ENCODE assay signal across 23 mouse cellular contexts in the genomic region with DNA sequence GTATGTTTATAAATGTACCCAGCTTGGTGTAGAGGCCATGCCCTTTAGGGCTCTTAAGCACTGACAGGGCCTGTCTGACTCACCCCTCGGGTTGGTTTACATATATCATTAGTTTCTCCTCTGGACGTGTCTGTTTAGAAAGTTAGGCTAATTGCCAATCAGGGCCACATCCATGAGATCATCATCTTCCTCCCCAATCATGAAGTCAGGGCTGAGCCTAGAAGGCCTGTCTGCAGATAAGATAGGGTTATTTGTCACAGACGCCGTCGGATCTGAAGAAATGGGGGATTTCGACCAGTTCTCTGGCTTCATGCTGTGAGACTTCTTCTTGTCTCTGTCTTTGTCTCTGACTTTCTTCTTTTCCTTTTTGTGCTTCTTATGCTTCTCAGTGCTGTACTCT. TPM values are rescaled to one million over a fixed set of nuclear protein-coding genes. Genes with fewer than 3 reads are reported as not detected.
DNase-seq lines count a peak whose midpoint lies in the region; ATAC-seq lines count a peak whose summit lies in the region.
"Had no signal": no experiment of that assay in that cellular context is flagged by ENCODE, and none has a peak within 500 bp of the region (broad histone marks: within the 10 kb centered on the region; RNA-seq: fewer than 3 reads in every experiment).

No protein-coding gene starts in this region.

- peak; percentile 32 for DNase-seq in adrenal gland, adult 2 months
- no peak for DNase-seq in adrenal gland, postnatal 4 days (ENCODE audit: low spot score in 2 of 2)
- DNase-seq in 416B (ENCODE audit: low read depth) (peak; percentile 23), MN1 (ENCODE audit: low spot score) (peak; percentile 28)
- DNase-seq in spleen, postnatal 36 days (ENCODE audit: low spot score in 2 of 2), result no peak
- DNase-seq: adrenal gland, adult 8-10 months; adrenal gland, postnatal 14 days; cerebellum, adult 11 months; cerebellum, adult 18-20 months; cerebellum, adult 8-10 months; cerebellum, adult 9-11 months; cerebellum, postnatal 14 days; cerebellum, postnatal 36 days; embryo, embryonic 11 days had no signal

- no peaks in the 10 kb centered on the region for H3K27me3 ChIP-seq in hindbrain, embryonic 13.5 days
- H3K27me3 ChIP-seq: embryonic facial prominence, embryonic 13.5 days; embryonic facial prominence, embryonic 15.5 days; forebrain, embryonic 12.5 days had no signal

- H3K27ac ChIP-seq in hindbrain, embryonic 13.5 days, result no peak overlapping the region
- H3K27ac ChIP-seq: embryonic facial prominence, embryonic 13.5 days; embryonic facial prominence, embryonic 15.5 days; forebrain, embryonic 10.5 days; forebrain, embryonic 12.5 days had no signal

- H3K4me3 ChIP-seq in hindbrain, embryonic 13.5 days, result no peak overlapping the region
- H3K4me3 ChIP-seq: embryonic facial prominence, embryonic 13.5 days; embryonic facial prominence, embryonic 15.5 days; erythroblast, embryonic 14.5 days; forebrain, embryonic 10.5 days; forebrain, embryonic 12.5 days had no signal

- peak; percentile 55 for ATAC-seq in megakaryocyte-erythroid progenitor cell, adult 5-6 weeks (replicated peaks; ENCODE audit: low FRiP score, low TSS enrichment, poor library complexity, severe bottlenecking)
- no peak for ATAC-seq in hindbrain, embryonic 13.5 days (ENCODE audit: low FRiP score)
- ATAC-seq: forebrain, embryonic 14.5 days; forebrain, embryonic 16.5 days had no signal

- H3K4me1 ChIP-seq in hindbrain, embryonic 13.5 days (replicated peaks), result no peaks in the 10 kb centered on the region
- H3K4me1 ChIP-seq: embryonic facial prominence, embryonic 13.5 days; embryonic facial prominence, embryonic 15.5 days; forebrain, embryonic 12.5 days had no signal

- WGBS in hindbrain, embryonic 13.5 days, result 84% methylated on average over 6 of the region's 6 CpGs

- H3K4me2 ChIP-seq in hindbrain, embryonic 13.5 days, result no peak overlapping the region
- H3K4me2 ChIP-seq: embryonic facial prominence, embryonic 13.5 days; embryonic facial prominence, embryonic 15.5 days; forebrain, embryonic 12.5 days had no signal

- H3K36me3 ChIP-seq in hindbrain, embryonic 13.5 days, result peaks cover 57% of the 10 kb centered on the region

- no peaks in the 10 kb centered on the region for H3K9me3 ChIP-seq in hindbrain, embryonic 13.5 days
- H3K9me3 ChIP-seq: embryonic facial prominence, embryonic 13.5 days; embryonic facial prominence, embryonic 15.5 days; forebrain, embryonic 10.5 days; forebrain, embryonic 12.5 days had no signal

- H3K9ac ChIP-seq in hindbrain, embryonic 13.5 days, result no peak overlapping the region
- H3K9ac ChIP-seq: embryonic facial prominence, embryonic 13.5 days; embryonic facial prominence, embryonic 15.5 days; forebrain, embryonic 12.5 days had no signal

RNA-seq across cellular contexts. Expression of a gene that starts 4.9 kb away (rescaled TPM):
- total RNA-seq in adrenal gland, adult 2 months (2021), result 10 to 100 TPM; 22.4 to 29.3 TPM
- polyA plus RNA-seq in adrenal gland, adult 2 months (2012; rRNA removed), result 34.6 and 36.2 TPM in 2 replicates
- total RNA-seq in adrenal gland, postnatal 4 days (2021), result 10 to 100 TPM; 45.0 to 45.6 TPM
- total RNA-seq in megakaryocyte-erythroid progenitor cell, adult 5-6 weeks (2014; fragmentation: Nextera tagmentation), result 14.3 and 15.9 TPM in 2 replicates
- total RNA-seq in megakaryocyte-erythroid progenitor cell, adult 5-6 weeks (2017), result 7.4 and 11.8 TPM in 2 replicates
- 26.2 and 30.6 TPM in 2 replicates for polyA plus RNA-seq in hindbrain, embryonic 13.5 days (2015; fragmentation: Nextera tagmentation; extraction: Ambion mirVana)

RNA-seq across cellular contexts. Expression of a gene that starts 38.0 kb away (rescaled TPM):
- total RNA-seq in adrenal gland, adult 2 months (2021), result 10 to 100 TPM; 51.9 to 70.1 TPM
- 9.3 and 17.5 TPM in 2 replicates for polyA plus RNA-seq in adrenal gland, adult 2 months (2012; rRNA removed)
- total RNA-seq in adrenal gland, postnatal 4 days (2021), result 10 to 100 TPM; 60.9 to 62.4 TPM
- 81.3 and 88.8 TPM in 2 replicates for total RNA-seq in megakaryocyte-erythroid progenitor cell, adult 5-6 weeks (2014; fragmentation: Nextera tagmentation)
- 52.9 and 57.0 TPM in 2 replicates for total RNA-seq in megakaryocyte-erythroid progenitor cell, adult 5-6 weeks (2017)
- 67.0 and 67.4 TPM in 2 replicates for polyA plus RNA-seq in hindbrain, embryonic 13.5 days (2015; fragmentation: Nextera tagmentation; extraction: Ambion mirVana)

RNA-seq across cellular contexts. Expression of a gene that starts 47.8 kb away (rescaled TPM):
- 10 to 100 TPM; 33.0 to 52.8 TPM for total RNA-seq in adrenal gland, adult 2 months (2021)
- polyA plus RNA-seq in adrenal gland, adult 2 months (2012; rRNA removed), result 7.4 and 8.3 TPM in 2 replicates
- 10 to 100 TPM; 50.8 to 53.8 TPM for total RNA-seq in adrenal gland, postnatal 4 days (2021)
- 73.2 and 76.6 TPM in 2 replicates for total RNA-seq in megakaryocyte-erythroid progenitor cell, adult 5-6 weeks (2014; fragmentation: Nextera tagmentation)
- 56.8 and 65.8 TPM in 2 replicates for total RNA-seq in megakaryocyte-erythroid progenitor cell, adult 5-6 weeks (2017)
- polyA plus RNA-seq in hindbrain, embryonic 13.5 days (2015; fragmentation: Nextera tagmentation; extraction: Ambion mirVana), result 12.1 and 12.2 TPM in 2 replicates

Comparison
In these comparisons a context has a peak if more than half of its experiments do, and no peak if none do; other contexts are left out.
1. DNase-seq: peak in adrenal gland, adult 2 months (single experiment), 416B (single experiment) and MN1 (single experiment); none in adrenal gland, postnatal 4 days (0 of 2) and spleen, postnatal 36 days (0 of 2).